Mouse (Mus musculus) stomach, postnatal 0 days (tissue): ENCODE measurements at regions not wholly inside any gene's neighbourhood (a gene's known extent, or its start where the extent isn't known, plus 50 kb on each side); places are given as distances from the start of the nearest gene placed in this dataset.

ENCODE experiments used
- CTCF ChIP-seq: IDR thresholded peaks from 2 replicates; pipeline ENCODE4 v1.5.1; 2016; ENCODE audit warnings: antibody characterized with exemption, low read depth, mild to moderate bottlenecking, moderate library complexity
- EP300 ChIP-seq: optimal IDR thresholded peaks from 2 replicates; pipeline ENCODE3; 2016; ENCODE audit warnings: antibody characterized with exemption

GRCm38 (mm10) chr9:63849564-63850315 is 91.9 kb upstream of the Smad3 start:
- TF ChIP-seq EP300 (no peak), CTCF (peak; percentile 62)
